ENCODE assay signal across 27 mouse cellular contexts in the genomic region with DNA sequence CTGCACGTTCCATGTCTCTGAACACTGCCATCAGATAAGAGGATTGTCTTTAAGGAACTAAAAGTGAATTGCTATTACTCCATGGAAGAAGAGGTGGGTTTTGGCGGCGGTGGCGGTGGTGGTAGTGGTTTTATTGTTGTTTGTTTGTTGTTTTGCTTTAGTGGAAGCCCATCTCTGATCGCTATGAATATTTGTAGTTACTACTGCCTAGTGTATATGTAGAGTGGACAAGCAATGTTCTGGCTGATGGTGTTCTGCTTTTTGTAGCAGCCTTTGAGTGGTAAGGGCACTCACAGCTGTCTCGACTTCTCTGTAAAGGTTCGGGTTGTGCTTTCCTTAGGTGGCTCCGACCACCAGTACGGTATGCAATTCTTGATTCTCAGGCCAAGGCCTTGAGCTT.
"Had no signal": no experiment of that assay in that cellular context is flagged by ENCODE, and none has a peak within 500 bp of the region (broad histone marks: within the 10 kb centered on the region; RNA-seq: fewer than 3 reads in every experiment).

No protein-coding gene starts in this region.

- H3K9ac ChIP-seq: embryonic facial prominence, embryonic 12.5 days; embryonic facial prominence, embryonic 13.5 days; embryonic facial prominence, embryonic 15.5 days; forebrain, embryonic 12.5 days; forebrain, embryonic 13.5 days; forebrain, embryonic 15.5 days; forebrain, postnatal 0 days had no signal

- H3K27ac ChIP-seq: embryonic facial prominence, embryonic 10.5 days; embryonic facial prominence, embryonic 12.5 days; embryonic facial prominence, embryonic 13.5 days; embryonic facial prominence, embryonic 15.5 days; forebrain, embryonic 10.5 days; forebrain, embryonic 12.5 days; forebrain, embryonic 13.5 days; forebrain, embryonic 15.5 days; gastrocnemius, adult 2 months; heart, adult 2 months had no signal

- H3K36me3 ChIP-seq: embryonic facial prominence, embryonic 10.5 days; embryonic facial prominence, embryonic 12.5 days; embryonic facial prominence, embryonic 13.5 days; embryonic facial prominence, embryonic 15.5 days; forebrain, embryonic 10.5 days; forebrain, embryonic 12.5 days; forebrain, embryonic 15.5 days had no signal

- ATAC-seq: forebrain, embryonic 13.5 days; forebrain, embryonic 14.5 days; forebrain, embryonic 15.5 days; forebrain, embryonic 16.5 days; forebrain, postnatal 0 days had no signal

- H3K4me2 ChIP-seq: embryonic facial prominence, embryonic 12.5 days; embryonic facial prominence, embryonic 13.5 days; embryonic facial prominence, embryonic 15.5 days; forebrain, embryonic 12.5 days; forebrain, embryonic 13.5 days; forebrain, embryonic 15.5 days had no signal

- DNase-seq: cerebellum, adult 8-10 months; cerebellum, adult 9-10 months; cerebellum, adult 9-11 months; cerebellum, postnatal 10 days; cerebellum, postnatal 14 days; cerebellum, postnatal 25 days; cerebellum, postnatal 36 days; embryo, embryonic 11 days; forebrain, postnatal 0 days; gastrocnemius, adult 2 months; gastrocnemius, postnatal 10 days; gastrocnemius, postnatal 14 days; gastrocnemius, postnatal 25 days; gastrocnemius, postnatal 36 days; heart, adult 18-20 months; heart, adult 2 months had no signal

- H3K27me3 ChIP-seq: embryonic facial prominence, embryonic 12.5 days; embryonic facial prominence, embryonic 13.5 days; embryonic facial prominence, embryonic 15.5 days; forebrain, embryonic 12.5 days; forebrain, embryonic 13.5 days; forebrain, embryonic 15.5 days had no signal

- H3K4me1 ChIP-seq: embryonic facial prominence, embryonic 12.5 days; forebrain, embryonic 10.5 days; forebrain, embryonic 12.5 days; forebrain, embryonic 13.5 days; forebrain, embryonic 15.5 days had no signal

- H3K4me3 ChIP-seq: embryonic facial prominence, embryonic 10.5 days; embryonic facial prominence, embryonic 12.5 days; embryonic facial prominence, embryonic 13.5 days; embryonic facial prominence, embryonic 15.5 days; erythroblast, embryonic 14.5 days; forebrain, embryonic 10.5 days; forebrain, embryonic 12.5 days; forebrain, embryonic 13.5 days; forebrain, embryonic 15.5 days; gastrocnemius, adult 2 months; heart, adult 2 months had no signal

- H3K9me3 ChIP-seq: embryonic facial prominence, embryonic 10.5 days; embryonic facial prominence, embryonic 12.5 days; embryonic facial prominence, embryonic 13.5 days; embryonic facial prominence, embryonic 15.5 days; forebrain, embryonic 10.5 days; forebrain, embryonic 12.5 days; forebrain, embryonic 13.5 days; forebrain, embryonic 15.5 days had no signal
